Mouse (Mus musculus) CD8-positive naive resting alpha-beta T cell, adult 57 days (primary cell): ENCODE measurements around the gene Aatk. TPM values are rescaled to one million over a fixed set of nuclear protein-coding genes. Genes with fewer than 3 reads are reported as not detected.

Experiments
- total RNA-seq: library from RNA; stranded (reverse); gene quantifications from one replicate; pipeline ENCODE4 v1.2.4, GENCODE M21; 2023

Gene Aatk
- 0.28 TPM for total RNA-seq

GRCm38 (mm10) chr11:120046553-120047191 lies at the start of gene Aatk:
Aatk (minus strand) TSS chr11:120047167.

GRCm38 (mm10) chr11:120086702-120087152 lies 39.8 kb upstream of the Aatk start, which contains the start of gene Cep131:
Cep131 (minus strand) TSS chr11:120086827.

Other genes starting within 250 kb of the Aatk start
- 32.9 TPM for gene Chmp6, start 133.7 kb downstream of the Aatk start, total RNA-seq
- 27.7 TPM for gene Baiap2, start 104.4 kb downstream of the Aatk start, total RNA-seq
- 13.3 TPM for gene Cep131, start 39.7 kb upstream of the Aatk start, total RNA-seq
- 18.3 TPM for gene Tepsin, start 51.6 kb upstream of the Aatk start, total RNA-seq
- 36.4 TPM for gene Ndufaf8, start 51.8 kb upstream of the Aatk start, total RNA-seq
- 106 TPM for gene Slc38a10, start 104.2 kb upstream of the Aatk start, total RNA-seq
- gene Bahcc1, start 185.8 kb upstream of the Aatk start, total RNA-seq = 0.24 TPM